Mouse (Mus musculus): ENCODE data around the gene Vdr. TPM values are rescaled to one million over a fixed set of nuclear protein-coding genes. Genes with fewer than 3 reads are reported as not detected.

Gene Vdr
- total RNA-seq (2023) = 0.12 to 0.30 TPM (median 0.25 TPM) in 3 of 4 replicates, not detected in the other

DNA sequence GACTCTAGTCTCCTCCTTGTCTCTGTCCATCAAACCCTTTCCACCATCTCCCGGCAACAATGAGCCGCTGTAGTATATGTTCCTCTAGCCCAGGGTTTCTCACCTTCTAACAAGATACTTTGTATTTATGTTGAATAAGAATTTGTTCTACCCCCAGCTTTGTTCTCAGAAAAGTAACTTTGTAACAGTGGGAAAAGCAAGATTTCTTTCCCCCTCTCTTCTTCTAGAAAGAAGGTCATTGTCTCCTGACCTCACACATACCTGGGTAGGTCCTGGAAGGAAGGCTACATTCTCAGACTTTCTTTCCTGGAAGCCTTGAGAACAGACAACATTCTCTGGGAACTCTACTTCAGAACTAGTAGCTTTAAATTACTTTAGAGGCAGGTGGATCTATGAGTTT lies at the start of gene Vdr:
Vdr (minus strand) TSS at position 101 of the 400 bp plus-strand sequence.

DNA sequence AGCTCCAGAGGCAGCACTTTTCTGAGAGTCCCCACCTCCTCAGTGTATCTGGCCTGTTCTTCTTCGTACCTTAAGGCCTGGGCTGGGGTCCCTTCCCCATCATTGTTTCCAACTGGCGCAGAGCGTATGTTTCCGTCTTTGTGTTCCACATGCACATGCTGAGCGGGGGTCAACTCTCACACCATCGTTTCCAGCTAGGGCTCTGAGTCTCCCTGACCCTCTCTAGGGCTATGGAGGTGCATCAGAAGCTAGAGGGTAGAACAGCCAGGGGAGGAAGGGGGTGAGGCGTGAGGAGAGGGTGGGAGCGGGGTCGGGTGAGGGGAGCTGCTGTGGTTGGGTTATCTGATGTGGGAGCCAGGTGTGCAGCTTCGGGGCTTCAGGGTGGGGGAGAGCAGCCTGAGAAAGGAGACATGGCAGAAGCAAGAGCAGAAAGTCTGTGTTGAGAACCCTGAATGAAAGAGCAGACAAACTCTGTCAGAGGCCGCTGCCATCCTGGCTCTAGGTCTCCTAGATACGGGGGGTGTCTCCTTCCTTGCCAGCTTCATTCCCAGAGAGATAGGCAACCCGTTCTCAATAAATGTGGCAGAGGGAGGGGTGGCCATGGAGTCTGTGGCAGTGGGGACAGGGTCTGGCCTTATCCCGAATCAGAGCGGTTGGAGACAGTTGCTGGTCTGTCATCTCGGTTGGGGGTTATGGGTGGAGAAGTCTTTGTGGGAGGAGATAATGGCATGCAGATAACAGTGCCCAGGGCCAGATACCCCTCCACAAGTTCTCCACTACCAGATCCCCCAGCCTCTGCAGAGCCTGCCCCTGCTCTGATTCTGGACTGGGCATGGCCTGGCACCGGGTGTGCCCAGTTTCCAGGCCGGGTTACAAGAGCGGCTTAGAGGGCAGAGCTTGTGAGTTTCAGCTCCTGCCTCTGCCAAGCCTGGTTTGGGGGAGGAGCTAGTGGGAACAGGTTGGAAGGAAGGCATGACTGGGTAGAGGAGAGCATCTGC lies 66.1 kb downstream of the Vdr start, which contains the start of gene Hdac7:
Hdac7 (minus strand) TSS at position 466 of the 998 bp plus-strand sequence.

Other genes with a start within 250 kb of the Vdr start
- 12.6 to 16.0 TPM (median 14.0 TPM) in 4 replicates for gene Rpap3, start 204.8 kb downstream of the Vdr start, total RNA-seq (2023)
- gene Endou, start 179.3 kb downstream of the Vdr start, total RNA-seq (2023) = 4.1 to 7.6 TPM (median 5.0 TPM) in 4 replicates
- gene Rapgef3, start 142.7 kb downstream of the Vdr start, total RNA-seq (2023) = 4.9 to 7.7 TPM (median 6.2 TPM) in 4 replicates
- gene Slc48a1, start 132.1 kb downstream of the Vdr start, total RNA-seq (2023) = 18.0 to 22.1 TPM (median 20.2 TPM) in 4 replicates
- gene Hdac7, start 66.1 kb downstream of the Vdr start, total RNA-seq (2023) = 129 to 158 TPM (median 137 TPM) in 4 replicates
- 15.6 to 24.6 TPM (median 18.8 TPM) in 4 replicates for gene Tmem106c, start 53.6 kb upstream of the Vdr start, total RNA-seq (2023)
- 0.36 to 1.5 TPM (median 0.38 TPM) in 3 of 4 replicates, not detected in the other for gene Col2a1, start 94.1 kb upstream of the Vdr start, total RNA-seq (2023)
- 4.9 to 7.8 TPM (median 6.2 TPM) in 4 replicates for gene Pfkm, start 182.0 kb upstream of the Vdr start, total RNA-seq (2023)
- 62.1 to 63.5 TPM (median 63.3 TPM) in 4 replicates for gene Senp1, start 183.1 kb upstream of the Vdr start, total RNA-seq (2023)

All from B cell, adult 62 days (primary cell).